Mouse (Mus musculus): ENCODE measurements around the gene Spef1.

Spef1 gene

DNA sequence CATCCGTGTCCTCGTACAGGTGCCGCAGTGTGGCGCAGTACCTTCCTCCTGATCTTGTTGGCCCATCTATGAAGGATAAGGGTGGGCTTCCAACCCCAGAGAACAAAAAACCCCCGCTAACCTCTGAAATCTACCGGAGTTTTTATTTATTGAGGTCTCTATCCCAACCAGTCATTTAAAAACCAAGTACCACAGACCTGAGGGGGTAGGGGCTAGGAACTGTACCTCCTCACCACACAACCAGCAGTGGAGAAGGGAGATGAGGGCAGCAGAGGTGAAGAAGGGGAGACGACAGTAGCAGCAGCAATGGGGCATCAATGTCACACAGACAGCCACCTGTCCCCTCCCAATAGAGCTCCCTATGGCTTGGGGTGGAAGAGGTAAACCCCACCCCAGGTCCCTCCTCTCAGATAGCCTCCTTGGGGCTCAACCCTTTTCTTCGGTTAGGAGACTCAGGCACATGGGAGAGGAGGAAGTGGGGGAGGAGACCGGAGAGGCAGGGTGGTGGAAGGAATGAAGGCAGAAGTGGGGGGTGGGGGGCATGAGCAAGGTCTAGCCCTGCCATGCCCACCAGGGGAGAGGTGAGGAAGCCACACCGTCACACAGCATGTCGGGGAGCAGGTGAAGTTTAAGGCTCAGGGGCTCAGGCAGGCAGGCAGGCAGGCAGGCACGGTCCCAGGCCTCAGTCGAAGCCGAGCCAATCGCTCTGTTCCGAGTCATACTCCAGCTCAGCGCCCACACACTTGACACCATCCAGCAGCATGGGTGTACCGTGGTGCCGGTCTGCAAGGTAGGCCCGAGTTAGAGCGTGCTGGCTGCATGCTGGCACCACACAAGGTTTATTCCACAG, 40.7 kb downstream of the Spef1 start:
- POLR2A ChIA-PET, result interaction anchor here in 2 of 4 experiments (0.7 to 2.2 kb wide), 12 partner anchors 10 to 887 kb away, joined by 3 to 19 read pairs (median 4); partner anchors contain the start of genes 1700037H04Rik (in 2 of the 2), Cdc25b (in 1 of the 2) and Spef1 (in 1 of the 2)
- CTCF ChIA-PET, result interaction anchor here in 3 of 4 experiments (0.8 to 1.9 kb wide), 3 partner anchors 13 to 758 kb away, joined by 3 to 7 read pairs (median 3); partner anchors contain the start of gene 1700037H04Rik (in 1 of the 3)

DNA sequence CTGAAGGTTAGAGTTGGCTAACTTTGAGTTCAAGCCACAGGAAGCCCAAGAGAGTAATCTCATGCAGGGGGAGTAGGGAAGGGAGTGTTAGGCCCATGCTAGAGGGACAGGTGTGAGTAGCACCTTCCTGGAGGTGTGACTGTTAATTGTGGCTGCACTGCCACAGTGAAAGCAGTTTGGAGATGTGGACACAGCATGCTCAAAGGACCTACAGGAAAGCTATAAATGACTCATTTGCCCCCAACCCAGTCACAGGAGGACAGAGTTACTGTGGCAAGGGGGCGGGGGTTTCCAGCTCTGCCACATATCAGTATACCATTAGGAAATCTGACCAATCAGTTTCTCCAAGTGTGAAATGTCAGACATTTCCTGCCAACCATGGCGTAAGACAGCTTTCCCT, 41.5 kb downstream of the Spef1 start:
- POLR2A ChIA-PET, result interaction anchor here in 3 of 4 experiments (0.6 to 2.2 kb wide), 19 partner anchors 11 to 352 kb away, joined by 3 to 19 read pairs (median 3); partner anchors contain the start of genes 1700037H04Rik (in 3 of the 3), Cdc25b (in 2 of the 3), Spef1 (in 2 of the 3) and Pank2 (in 1 of the 3)
- CTCF ChIA-PET, result interaction anchor here in 3 of 4 experiments (0.5 to 1.9 kb wide), 10 partner anchors 14 to 167 kb away, joined by 3 to 10 read pairs (median 6); partner anchors contain the start of genes 1700037H04Rik (in 1 of the 3), Cdc25b (in 1 of the 3) and Hspa12b (in 1 of the 3)

GRCm38 (mm10) chr2:131145121-131145520, 42.0 kb downstream of the Spef1 start:
- ChIA-PET POLR2A (interaction anchor here (0.6 to 2.2 kb wide), 20 partner anchors 11 to 352 kb away, joined by 3 to 19 read pairs (median 3); partner anchors contain the start of genes 1700037H04Rik (in 3 of the 4), Cdc25b (in 2 of the 4), Spef1 (in 2 of the 4) and Pank2 (in 1 of the 4)), CTCF (interaction anchor here in 3 of 4 experiments (0.5 to 1.9 kb wide), 10 partner anchors 15 to 166 kb away, joined by 3 to 10 read pairs (median 6); partner anchors contain the start of genes 1700037H04Rik (in 1 of the 3), Cdc25b (in 1 of the 3) and Hspa12b (in 1 of the 3))

DNA sequence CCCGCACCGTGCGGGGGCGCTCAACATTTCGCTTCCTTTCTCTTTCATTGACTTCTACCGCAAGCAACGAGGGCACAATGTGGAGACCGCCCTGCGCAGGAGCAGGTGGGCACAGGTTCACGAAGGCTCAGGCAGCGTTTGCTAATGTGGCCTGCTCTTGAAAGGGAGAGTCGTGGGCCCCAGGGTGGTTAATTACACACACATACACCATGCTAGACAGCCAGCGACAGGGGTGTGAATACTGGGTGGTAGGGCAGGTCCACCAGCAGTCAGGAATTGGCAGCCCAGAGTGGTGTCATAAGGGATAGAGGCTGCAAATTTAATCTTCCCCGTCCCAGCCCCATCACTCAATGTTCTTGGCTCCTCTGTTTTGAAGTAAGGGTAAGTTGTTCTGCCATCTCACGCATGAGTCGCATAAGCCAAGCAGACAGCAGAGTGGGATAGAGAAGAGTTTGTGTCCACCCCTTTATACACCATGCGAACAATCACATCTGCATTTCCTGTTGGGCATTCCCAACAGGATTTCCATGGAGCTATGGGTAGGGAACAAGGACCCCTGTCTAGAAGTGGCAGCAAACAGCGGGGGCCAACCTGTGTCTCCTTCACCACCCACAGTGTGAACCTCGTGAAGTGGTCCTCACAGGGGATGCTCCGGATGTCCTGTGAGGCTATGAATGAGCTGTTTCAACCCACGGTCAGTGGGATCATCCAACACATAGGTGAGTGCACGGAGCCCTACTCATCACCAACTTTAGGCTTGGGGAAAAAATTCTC, 43.9 kb downstream of the Spef1 start:
- ChIA-PET CTCF (interaction anchor here (0.6 to 2.1 kb wide), 39 partner anchors 8 to 387 kb away, joined by 3 to 21 read pairs (median 4); partner anchors contain the start of genes 1700037H04Rik (in 2 of the 4), Gm11037 (in 2 of the 4), Hspa12b (in 2 of the 4) and Cdc25b (in 1 of the 4)), POLR2A (interaction anchor here (0.6 to 2.4 kb wide), 32 partner anchors 8 to 118 kb away, joined by 3 to 14 read pairs (median 4); partner anchors contain the start of genes 1700037H04Rik (in 3 of the 4), Cenpb (in 1 of the 4), Mavs (in 1 of the 4) and Pank2 (in 1 of the 4))

DNA sequence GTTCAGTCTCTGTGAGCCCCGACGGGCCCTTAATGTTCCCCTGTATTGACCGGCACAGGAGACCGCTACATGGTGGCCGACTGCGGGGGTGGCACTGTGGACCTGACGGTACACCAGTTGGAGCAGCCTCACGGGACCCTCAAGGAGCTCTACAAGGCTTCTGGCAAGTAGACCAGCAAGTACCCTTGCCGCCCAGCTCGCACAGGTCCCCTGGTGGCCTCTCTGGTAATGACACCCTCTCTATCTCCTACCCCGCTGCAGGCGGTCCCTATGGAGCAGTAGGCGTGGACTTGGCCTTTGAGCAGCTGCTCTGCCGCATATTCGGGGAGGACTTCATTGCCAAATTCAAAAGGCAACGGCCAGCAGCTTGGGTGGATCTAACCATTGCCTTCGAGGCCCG, 44.5 kb downstream of the Spef1 start:
- POLR2A ChIA-PET, result interaction anchor here (0.6 to 2.4 kb wide), 29 partner anchors 9 to 795 kb away, joined by 3 to 14 read pairs (median 5); partner anchors contain the start of genes 1700037H04Rik (in 3 of the 4), Cenpb (in 1 of the 4), Mavs (in 1 of the 4) and Pank2 (in 1 of the 4)
- CTCF ChIA-PET, result interaction anchor here (0.6 to 2.1 kb wide), 44 partner anchors 9 to 402 kb away, joined by 3 to 21 read pairs (median 4); partner anchors contain the start of genes 1700037H04Rik (in 2 of the 4), Gm11037 (in 2 of the 4), Hspa12b (in 2 of the 4) and Cdc25b (in 1 of the 4)

DNA sequence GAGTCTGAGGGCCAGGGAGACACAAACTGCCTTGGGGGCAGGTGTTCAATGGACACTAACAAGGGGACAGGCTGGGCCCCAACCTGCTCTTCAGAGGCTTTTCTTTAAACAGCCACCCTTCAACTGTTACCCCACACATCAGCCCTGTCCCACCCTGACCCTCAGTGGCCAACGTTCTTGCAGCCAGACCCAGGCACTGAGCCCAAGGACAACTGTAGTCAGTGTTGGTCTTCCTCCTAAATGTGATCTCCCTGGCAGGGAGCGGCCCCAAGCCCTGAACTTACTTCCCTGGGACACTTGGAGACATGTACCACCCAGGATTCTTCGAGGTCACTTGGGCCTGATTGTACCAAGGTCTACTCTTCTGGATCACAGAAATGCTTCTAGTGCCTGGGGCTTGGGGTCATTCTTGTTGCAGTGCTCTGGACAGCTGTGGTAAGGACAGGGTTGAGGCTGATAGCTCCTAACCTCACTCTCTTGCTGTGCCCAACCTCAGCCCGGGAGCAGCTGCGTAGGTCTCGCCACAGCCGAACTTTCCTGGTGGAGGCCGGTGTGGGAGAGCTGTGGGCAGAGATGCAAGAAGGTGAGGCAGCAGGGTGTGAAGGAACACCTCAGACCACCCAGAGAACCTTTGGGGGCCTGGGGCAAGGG, 45.6 kb downstream of the Spef1 start:
- CTCF ChIA-PET, result interaction anchor here in 2 of 4 experiments (0.9 to 2.1 kb wide), 5 partner anchors 22 to 114 kb away, joined by 4 to 21 read pairs (median 7); no protein-coding TSS in a partner anchor
- POLR2A ChIA-PET, result interaction anchor here in 3 of 4 experiments (0.6 to 2.4 kb wide), 13 partner anchors 10 to 97 kb away, joined by 3 to 12 read pairs (median 5); partner anchors contain the start of genes Mavs (in 1 of the 3) and Spef1 (in 1 of the 3)

DNA sequence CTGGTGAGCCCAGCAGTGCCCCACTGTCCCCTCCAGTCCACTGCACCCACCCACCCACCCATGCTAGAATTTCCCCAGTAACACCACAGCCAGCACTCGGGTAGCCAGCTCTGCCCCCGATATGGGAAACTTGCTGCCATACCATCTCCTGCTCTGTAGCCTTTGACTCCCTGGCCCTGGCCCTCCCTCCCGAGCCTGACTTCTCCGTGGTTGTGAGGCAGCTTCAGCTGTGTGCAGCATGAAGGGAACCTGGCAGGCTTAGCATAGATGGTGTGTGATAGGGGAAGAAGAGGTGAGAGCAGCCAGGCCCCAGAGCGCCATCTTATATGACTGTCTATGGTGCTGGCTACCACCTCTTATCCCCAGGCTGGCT, 46.6 kb downstream of the Spef1 start:
- ChIA-PET CTCF (interaction anchor here in 1 of 4 experiments (0.7 kb wide), 1 partner anchor 8 kb away, joined by 3 read pairs; no protein-coding TSS in a partner anchor), POLR2A (interaction anchor here in 1 of 4 experiments (0.6 to 1.3 kb wide), 2 partner anchors 11 to 19 kb away, joined by 3 read pairs; partner anchors contain the start of gene 1700037H04Rik)

DNA sequence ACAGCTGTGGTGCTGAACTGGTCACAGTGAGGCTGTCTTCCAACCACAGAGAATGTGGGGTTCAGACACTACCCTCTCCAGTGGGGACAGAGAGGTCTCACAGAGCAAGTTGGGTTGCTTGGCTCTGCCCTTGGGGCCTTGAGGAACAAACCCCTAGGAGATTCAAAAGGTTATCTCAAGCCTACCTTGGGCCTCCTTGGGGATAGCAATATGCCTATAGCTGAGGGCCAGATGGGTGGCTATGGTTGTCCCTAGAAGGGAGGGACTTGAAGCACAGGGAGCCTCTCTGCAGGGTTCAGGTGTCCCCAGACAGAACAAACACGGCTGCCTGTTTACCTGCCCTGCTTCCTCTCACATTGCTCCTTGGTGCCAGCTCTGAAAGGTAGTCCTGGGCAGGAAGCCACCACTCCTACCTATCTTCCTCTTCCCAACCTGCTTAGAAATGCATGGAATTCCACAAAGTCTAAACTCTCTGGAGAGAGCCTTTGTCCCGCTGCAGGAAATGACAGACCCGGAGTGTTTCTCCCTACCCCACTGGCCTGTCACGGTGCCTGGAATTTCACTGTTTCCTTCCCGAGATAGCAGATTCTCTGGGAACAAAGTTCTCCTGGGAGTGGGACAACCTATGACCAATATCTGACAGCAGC, 47.1 kb downstream of the Spef1 start:
- CTCF ChIA-PET, result no interaction called here

GRCm38 (mm10) chr2:131139287-131139686, 47.8 kb downstream of the Spef1 start:
- CTCF ChIA-PET, result interaction anchor here in 1 of 4 experiments (0.5 kb wide), 1 partner anchor 114 kb away, joined by 3 read pairs; no protein-coding TSS in a partner anchor
- POLR2A ChIA-PET, result interaction anchor here in 1 of 4 experiments (1.1 kb wide), 1 partner anchor 34 kb away, joined by 4 read pairs; no protein-coding TSS in a partner anchor

More for the DNA sequence above, 47.1 kb downstream of the Spef1 start:
- POLR2A ChIA-PET, result interaction anchor here in 1 of 4 experiments (0.6 to 1.3 kb wide), 2 partner anchors 12 to 19 kb away, joined by 3 read pairs; partner anchors contain the start of gene 1700037H04Rik

- POLR2A ChIA-PET, result interaction anchor here in 1 of 4 experiments (1.1 kb wide), 1 partner anchor 34 kb away, joined by 4 read pairs; no protein-coding TSS in a partner anchor
- CTCF ChIA-PET, result interaction anchor here in 1 of 4 experiments (0.5 kb wide), 1 partner anchor 115 kb away, joined by 3 read pairs; no protein-coding TSS in a partner anchor
Measured at GRCm38 (mm10) chr2:131138760-131139159, 48.3 kb downstream of the Spef1 start.

DNA sequence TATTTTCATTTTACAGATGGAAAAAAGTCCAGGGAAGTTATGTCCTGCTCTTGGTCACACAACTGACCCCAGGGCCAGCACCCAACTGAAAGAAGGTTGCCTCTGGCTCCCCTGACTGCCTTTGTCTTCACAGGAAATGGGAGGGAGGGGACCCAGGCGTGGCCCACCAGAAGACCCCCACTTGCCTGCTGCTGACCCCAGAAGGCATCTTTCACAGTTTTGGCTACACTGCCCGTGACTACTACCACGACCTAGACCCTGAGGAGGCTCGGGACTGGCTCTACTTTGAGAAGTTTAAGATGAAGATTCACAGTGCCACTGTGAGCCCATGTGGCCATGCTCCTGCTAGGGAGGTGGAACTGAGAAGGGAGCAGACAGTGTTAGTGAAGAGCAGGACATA, 48.8 kb downstream of the Spef1 start:
- ChIA-PET CTCF (no interaction called here), POLR2A (no interaction called here)

DNA sequence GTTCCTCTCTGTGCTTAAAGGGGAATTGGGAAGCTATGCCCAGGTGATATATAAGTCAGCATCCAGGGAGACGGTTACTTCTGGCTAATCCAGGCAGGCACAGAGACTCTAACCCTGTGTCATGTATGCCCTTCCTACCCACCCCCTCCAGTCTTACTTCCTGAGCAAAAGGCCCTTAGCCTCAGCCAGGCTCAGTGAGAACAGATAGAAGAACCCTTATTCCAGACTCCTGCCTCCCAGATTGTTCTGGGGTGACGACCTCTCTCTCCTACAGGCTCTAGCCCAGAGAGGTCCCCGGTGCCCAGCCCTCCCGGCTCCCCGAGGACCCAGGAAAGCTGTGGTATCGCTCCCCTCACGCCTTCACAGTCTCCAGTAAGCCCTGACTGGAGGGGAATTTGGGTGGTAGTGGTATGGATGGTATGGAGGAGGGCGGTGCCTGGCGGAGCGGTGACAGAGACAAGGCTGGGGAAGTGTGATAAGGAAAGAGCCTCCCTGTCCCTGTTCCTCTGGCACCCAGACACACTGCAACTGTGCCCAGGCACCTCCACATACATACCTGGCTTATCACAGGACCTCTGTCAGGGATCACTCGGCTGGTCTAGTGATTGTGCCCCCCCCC, 51.5 kb downstream of the Spef1 start:
- ChIA-PET CTCF (no interaction called here), POLR2A (interaction anchor here in 2 of 4 experiments (0.8 to 1.2 kb wide), 4 partner anchors 8 to 98 kb away, joined by 3 read pairs; partner anchors contain the start of genes Hspa12b (in 1 of the 2) and Mavs (in 1 of the 2))

DNA sequence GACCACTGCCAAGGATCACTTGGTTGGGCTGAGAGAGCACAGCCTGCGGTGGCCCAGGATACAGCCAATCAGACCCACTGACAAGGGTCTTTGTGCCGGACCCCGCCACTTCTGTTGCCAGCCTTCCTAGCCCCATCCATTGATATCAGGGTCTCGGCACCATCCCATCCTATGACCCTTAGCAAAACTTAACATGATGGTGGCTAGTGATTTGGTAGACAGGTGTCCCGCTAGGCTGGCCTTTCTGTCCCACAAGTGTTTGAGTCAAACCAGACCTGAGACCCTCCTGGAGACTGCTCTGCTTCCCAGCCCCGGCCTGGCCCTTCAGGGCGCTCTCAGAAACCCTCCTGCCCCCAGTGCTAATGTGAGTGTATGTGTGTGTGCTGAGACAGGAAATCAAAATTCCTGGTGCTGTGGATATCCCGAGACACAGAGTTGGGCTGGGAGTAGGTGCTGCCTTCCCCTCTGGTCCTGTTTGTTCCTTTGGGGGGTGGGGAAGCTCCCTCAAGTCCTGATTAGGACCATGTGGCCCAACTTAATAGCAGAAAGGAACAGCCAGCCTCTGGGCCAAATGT, 52.2 kb downstream of the Spef1 start:
- ChIA-PET CTCF (interaction anchor here in 1 of 4 experiments (0.6 kb wide), 1 partner anchor 91 kb away, joined by 4 read pairs; no protein-coding TSS in a partner anchor), POLR2A (interaction anchor here in 1 of 4 experiments (1.2 kb wide), 1 partner anchor 44 kb away, joined by 3 read pairs; no protein-coding TSS in a partner anchor)

DNA sequence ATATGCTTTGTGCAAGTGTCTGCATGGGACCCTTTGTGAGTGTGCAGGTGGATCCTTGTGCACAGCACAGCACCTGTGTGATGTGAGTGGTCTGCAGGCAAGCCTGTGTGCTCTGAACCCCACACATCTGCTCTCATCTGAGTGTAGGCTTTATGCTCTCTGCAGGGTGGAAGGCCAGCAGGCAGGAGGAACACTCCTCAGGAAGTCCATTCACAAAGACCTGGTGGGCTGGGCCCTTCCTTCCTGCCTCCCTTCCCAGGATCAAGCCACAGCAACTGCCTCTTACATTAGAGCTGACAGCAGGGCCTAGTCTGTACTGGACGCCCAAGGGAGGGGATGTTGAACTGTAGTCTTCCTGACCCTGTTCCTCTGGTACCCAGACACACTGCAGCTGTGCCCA, 52.7 kb downstream of the Spef1 start:
- POLR2A ChIA-PET, result no interaction called here

DNA sequence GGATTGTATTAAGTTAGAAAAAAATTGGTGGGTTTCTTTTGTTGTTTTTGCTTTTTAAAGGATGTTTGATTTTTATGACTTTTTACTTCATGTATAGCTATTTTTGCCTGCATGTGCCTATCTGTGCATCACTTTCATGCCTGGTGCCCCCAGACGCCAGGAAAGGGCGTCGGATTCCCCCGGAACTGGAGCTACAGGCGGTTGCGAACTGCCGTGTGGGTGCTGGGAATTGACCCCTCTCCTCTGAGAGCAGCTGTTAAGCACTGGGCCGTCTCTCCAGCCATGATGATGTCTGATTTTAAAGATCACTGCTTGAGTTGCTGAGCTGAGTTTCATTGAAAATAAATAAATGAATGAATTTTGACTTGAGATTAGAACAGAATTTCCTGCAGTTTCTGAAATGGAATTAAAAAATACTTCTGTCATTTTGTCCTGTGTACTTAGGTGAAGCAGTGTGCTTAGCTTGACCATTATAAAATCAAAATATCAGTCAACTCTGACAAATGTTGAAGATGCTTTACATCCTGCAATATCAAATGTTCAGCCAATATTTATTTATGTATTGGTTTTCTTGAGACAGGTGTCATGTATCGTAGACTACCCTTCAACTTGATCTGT, 54.0 kb downstream of the Spef1 start, which contains the start of gene Gm11037:
Gm11037 (plus strand) TSS at position 568 of the 618 bp plus-strand sequence.
- ChIA-PET POLR2A (interaction anchor here in 1 of 4 experiments (0.8 to 1.1 kb wide), 2 partner anchors 9 to 77 kb away, joined by 3 to 4 read pairs; no protein-coding TSS in a partner anchor), CTCF (interaction anchor here in 2 of 4 experiments (0.6 to 1.8 kb wide), 4 partner anchors 8 to 10 kb away, joined by 3 to 6 read pairs (median 3); no protein-coding TSS in a partner anchor)

More for the DNA sequence above, 52.7 kb downstream of the Spef1 start:
- CTCF ChIA-PET, result interaction anchor here in 1 of 4 experiments (1.1 kb wide), 1 partner anchor 8 kb away, joined by 3 read pairs; no protein-coding TSS in a partner anchor
